Mouse (Mus musculus): Measurements from ENCODE around the gene 4930503E14Rik. TPM values are rescaled to one million over a fixed set of nuclear protein-coding genes. Genes with fewer than 3 reads are reported as not detected.
"Not testable (repeated sequence)": the region's sequence is repeated elsewhere in the genome, so short reads cannot be mapped to it uniquely, and the experiment has no call there.

Gene 4930503E14Rik
- not detected for total RNA-seq (2021)
- long read RNA-seq, experiment 1, result 0 reads
- long read RNA-seq, experiment 2, result 0 reads

- DNase-seq; intact Hi-C loops (cut with DNase I): not testable (repeated sequence)
These were observed at the start of gene 4930503E14Rik for GRCm38 (mm10) chr14:44213154-44213553. Gene 4930503E14Rik (minus strand): TSS chr14:44213254.

DNA sequence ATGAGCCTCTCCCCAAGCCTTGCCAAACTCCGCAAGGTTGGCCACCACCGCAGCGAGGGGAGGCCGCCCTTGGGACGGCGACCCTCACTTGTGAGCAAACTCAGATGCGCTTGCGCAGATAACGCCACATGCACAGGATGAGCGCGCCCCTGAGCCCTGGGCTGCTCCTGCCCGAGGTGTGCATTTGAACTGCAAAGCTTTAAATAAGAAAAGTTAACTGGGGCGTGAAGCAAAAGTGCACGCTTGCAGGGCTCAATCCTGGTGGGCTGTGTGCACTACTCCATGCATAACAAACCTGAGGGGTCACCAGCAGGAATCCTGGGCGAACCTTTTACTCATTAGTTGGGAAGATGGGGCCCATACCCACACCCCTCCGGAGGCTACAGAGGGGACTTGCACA lies 35.0 kb upstream of the 4930503E14Rik start:
- no peak for DNase-seq
- intact Hi-C loops (cut with DNase I), result no loop called here

- intact Hi-C loops (cut with DNase I); DNase-seq: not testable (repeated sequence)
These were observed 15.7 kb downstream of the 4930503E14Rik start, which contains the start of gene Gm8212 for GRCm38 (mm10) chr14:44197361-44197760. Gene Gm8212 (plus strand): TSS chr14:44197661.

GRCm38 (mm10) chr14:44123551-44123950 lies 89.5 kb downstream of the 4930503E14Rik start, which contains the start of gene Gm3327:
Gene Gm3327 (plus strand): TSS chr14:44123851.
- intact Hi-C loops (cut with DNase I); DNase-seq: not testable (repeated sequence)

Other genes with a start within 250 kb of the 4930503E14Rik start
- gene Ang6, start 211.0 kb downstream of the 4930503E14Rik start, total RNA-seq (2021), result not detected
- under 1 TPM; 0.76 to 0.89 TPM for gene Ear2, start 110.6 kb downstream of the 4930503E14Rik start, total RNA-seq (2021)
- not detected for gene Gm3327, start 89.4 kb downstream of the 4930503E14Rik start, total RNA-seq (2021)
- gene Gm8212, start 15.6 kb downstream of the 4930503E14Rik start, total RNA-seq (2021), result not detected
- gene Gm8220, start 72.3 kb upstream of the 4930503E14Rik start, total RNA-seq (2021), result not detected
- gene Gm5930, start 125.3 kb upstream of the 4930503E14Rik start, total RNA-seq (2021), result not detected
- gene Gm8229, start 152.1 kb upstream of the 4930503E14Rik start, total RNA-seq (2021), result not detected
- gene Gm3371, start 197.4 kb upstream of the 4930503E14Rik start, total RNA-seq (2021), result not detected
- gene Gm8232, start 220.4 kb upstream of the 4930503E14Rik start, total RNA-seq (2021), result not detected